Mouse (Mus musculus) cerebellum, adult 18-20 months (tissue): ENCODE data around the gene Tm4sf19.

Source experiments
- DNase-seq, 2 experiments: peaks; one replicate each; pipeline ENCODE4 v3.0.0; 2021

Tm4sf19 gene

GRCm38 (mm10) chr16:32400267-32400666, at the start of gene Tm4sf19:
TSS of gene Tm4sf19 (plus strand) at chr16:32400506.
- DNase-seq = no peak

- peak; percentile 22 to 37 for DNase-seq
Observed at GRCm38 (mm10) chr16:32350776-32351175, 49.5 kb upstream of the Tm4sf19 start.

DNA sequence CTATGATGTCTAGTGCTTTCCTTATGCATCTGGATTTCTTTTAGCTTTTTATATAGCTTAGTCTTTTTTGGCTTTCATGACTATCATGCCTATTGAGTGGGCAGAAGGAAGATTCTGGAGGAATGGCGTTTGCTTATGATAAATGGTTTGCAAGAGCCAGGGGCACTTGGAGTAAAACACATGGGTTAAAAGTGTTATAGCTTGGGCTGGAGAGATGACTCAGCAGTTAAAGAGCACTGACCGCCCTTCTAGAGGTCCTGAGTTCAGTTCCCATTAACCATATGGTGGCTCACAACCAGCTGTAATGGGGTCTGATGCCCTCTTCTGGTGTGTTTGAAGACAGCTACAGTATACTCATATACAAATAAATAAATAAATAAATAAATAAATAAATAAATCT, 36.8 kb upstream of the Tm4sf19 start:
- DNase-seq = no peak

DNA sequence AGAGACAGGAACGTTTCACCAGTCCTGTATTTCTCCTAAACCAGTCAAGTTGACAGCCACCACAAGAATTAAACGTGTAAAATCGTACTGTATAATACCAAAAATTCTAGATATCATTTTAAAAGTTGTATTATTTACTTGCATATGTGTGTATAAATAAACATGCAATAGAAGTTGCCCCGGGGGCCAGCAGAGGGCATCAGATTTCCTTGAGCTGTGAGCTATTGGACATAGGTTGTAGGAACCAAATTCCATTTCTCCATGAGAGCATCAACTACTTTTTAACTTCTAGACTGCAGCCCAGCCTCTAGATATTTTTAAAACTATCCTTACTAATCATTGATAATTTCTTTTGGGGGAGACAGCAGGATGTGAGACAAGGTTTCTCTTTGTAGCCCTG, 29.0 kb upstream of the Tm4sf19 start:
- peak; percentile 11 to 22 for DNase-seq

- DNase-seq = no peak
Observed at GRCm38 (mm10) chr16:32379575-32379974, 20.7 kb upstream of the Tm4sf19 start.

DNA sequence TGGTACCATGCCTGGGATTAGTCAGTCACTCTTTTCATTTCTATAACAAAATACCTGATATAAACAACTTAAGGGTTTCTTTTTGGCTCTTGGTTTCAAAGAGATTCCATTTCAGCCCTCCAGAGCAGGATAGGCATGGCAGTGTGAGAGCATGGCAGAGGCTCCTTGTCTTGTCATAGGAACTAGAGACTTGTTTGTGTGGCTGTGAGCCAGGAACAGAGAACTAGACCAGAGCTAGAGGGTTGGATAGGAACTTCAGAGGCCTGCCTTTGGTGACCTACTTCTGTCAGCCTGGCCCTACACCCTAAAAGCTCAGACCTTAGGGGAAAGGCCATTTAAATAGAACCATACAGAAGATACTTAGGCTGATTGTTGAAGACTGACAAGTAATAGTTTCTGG, 17.4 kb upstream of the Tm4sf19 start:
- DNase-seq = no peak

GRCm38 (mm10) chr16:32384885-32385284, 15.4 kb upstream of the Tm4sf19 start:
- no peak for DNase-seq

- peak in 1 of 2 experiments; percentile 13 for DNase-seq
Observed at GRCm38 (mm10) chr16:32386826-32387225, 13.5 kb upstream of the Tm4sf19 start.

GRCm38 (mm10) chr16:32389049-32389448, 11.3 kb upstream of the Tm4sf19 start:
- DNase-seq = no peak

DNA sequence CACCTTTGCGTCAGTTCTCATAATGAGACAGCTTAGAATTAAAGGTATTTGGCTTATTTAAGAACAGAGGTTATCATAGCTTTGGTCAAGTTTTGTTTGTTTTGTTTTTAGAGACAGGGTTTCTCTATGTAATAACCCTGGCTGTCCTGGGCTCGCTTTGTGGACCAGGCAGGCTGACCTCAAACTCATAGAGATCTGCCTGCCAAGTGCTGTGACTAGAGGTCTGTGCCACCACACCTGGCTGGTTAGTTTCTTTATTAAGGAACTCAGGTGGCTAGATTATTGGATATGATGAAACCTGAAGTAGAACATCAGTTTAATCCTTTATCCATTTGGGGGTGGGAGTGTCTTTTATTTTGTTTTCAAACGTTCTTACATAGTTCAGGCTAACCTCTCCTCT, 10.5 kb upstream of the Tm4sf19 start:
- no peak for DNase-seq

- DNase-seq = no peak
Observed at GRCm38 (mm10) chr16:32390882-32391281, 9.4 kb upstream of the Tm4sf19 start.

DNA sequence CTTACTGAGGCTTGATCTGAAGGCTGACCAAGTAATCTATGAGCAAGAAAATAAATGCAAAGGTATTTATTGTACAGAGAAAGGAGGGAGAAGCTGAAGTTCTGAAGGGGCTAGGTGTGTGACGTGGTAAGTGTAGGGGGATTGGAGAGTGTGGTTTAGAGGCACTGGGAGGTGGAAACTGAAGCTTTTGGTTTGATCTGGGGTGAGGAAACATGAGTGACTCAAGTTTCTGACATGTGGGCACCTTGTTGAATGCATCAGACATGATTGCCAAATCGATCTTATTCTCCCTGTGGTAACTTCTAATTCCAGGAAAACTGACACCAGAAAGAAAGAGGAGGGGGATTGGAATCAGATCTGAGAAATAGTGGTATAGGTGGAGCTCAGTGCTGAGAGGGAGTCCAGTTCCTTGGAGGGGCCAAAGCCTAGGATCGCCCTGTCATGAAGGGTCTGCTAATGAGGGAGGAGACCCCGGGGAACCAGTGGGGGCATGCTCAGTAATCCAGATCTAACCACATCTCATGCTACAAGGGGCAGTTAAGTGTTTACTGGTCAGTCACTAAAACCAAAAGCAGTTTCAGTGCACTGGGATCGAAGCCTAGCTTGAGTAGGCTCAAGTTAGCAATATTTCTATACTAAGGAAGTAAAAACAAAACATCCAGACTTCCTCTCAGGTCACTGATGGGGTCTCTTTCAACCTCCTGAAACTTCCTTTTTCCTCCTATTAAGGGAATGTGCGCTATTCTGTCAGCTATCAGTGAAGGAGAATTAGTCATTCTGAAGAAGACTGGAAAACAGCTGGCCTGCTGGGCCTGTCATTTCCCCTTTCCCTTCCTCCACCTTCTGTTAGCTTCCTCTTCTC, 4.4 kb upstream of the Tm4sf19 start:
- no peak for DNase-seq

GRCm38 (mm10) chr16:32396541-32396835, 3.8 kb upstream of the Tm4sf19 start:
- DNase-seq = no peak

- DNase-seq = no peak
Observed at GRCm38 (mm10) chr16:32398206-32398605, 2.1 kb upstream of the Tm4sf19 start.

GRCm38 (mm10) chr16:32401335-32401965, 1.1 kb downstream of the Tm4sf19 start:
- DNase-seq = no peak

DNA sequence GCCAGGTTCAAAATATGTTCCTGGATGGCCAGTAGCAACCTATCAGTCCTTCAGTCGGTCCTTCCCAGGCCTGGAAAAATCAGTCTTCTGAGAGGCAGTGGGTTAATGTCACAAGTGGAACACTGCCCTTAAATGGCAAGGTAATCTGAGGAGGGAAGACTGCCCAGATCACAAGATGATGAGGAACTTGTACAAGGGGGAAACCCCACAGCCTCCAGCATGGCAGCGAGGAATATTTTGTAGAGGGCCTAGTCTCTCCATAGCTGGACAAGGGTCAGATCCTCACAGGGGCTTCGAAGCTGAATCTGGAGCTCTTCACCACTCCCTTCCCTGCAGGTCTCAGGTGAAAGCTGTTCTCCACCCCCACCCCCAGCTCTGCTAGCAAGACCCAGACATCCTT, 2.5 kb downstream of the Tm4sf19 start:
- DNase-seq = no peak

DNA sequence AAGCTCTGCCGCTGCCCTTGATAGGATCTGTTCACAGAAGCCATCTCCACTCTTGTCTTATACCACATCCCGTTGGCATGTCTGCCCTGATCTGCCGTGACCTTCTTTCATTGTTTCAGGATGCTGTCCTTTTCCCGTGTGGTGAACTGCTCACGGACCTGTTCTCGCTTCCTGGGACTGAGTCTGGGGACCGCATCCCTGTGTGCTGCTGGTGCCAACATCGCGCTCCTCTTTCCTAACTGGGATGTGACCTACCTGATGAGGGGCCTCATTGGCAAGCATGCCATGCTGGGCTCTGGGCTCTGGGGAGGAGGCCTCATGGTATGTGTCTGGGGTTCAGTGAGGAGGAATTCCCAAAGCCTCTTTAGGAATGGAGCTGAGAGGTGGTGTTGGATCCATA, 5.4 kb downstream of the Tm4sf19 start:
- DNase-seq = no peak

DNA sequence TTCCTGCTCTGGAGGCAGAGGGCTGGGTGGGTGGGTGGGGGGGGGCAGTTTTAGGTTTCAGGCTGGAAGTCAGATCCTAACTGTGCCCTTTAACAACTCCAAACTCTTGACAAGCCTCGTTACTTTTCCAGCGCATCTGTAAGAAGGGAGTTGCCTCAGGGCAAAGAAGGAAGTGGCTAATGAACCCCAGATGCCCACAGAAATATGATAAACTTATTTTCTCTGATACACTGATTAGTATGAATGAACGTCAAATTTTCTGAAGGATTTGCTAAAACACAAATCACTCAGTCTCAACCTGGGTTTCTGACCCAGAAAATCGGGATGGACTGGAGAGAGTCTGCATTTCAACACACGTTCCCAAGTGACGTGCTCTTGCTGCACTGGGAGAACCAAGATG, 6.4 kb downstream of the Tm4sf19 start:
- no peak for DNase-seq

DNA sequence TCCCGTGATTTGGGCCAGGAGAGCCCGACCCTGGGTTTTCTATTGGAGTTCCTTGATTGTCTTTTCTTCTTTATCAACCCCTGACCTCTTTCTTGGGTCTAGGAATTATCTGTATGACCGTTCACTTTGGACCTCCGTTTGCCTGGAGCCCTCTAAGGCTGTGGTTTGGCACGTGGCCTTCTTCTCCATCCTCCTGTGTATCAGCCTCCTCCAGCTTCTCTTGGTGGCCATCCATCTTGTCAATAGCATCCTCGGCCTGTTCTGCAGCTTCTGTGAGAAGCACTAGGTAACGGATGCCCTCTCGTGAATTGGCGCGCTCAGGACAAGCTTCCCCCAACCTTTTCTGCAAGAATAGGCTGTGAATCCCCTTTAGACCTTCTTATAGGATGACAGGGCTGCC, 7.4 kb downstream of the Tm4sf19 start:
- no peak for DNase-seq

DNA sequence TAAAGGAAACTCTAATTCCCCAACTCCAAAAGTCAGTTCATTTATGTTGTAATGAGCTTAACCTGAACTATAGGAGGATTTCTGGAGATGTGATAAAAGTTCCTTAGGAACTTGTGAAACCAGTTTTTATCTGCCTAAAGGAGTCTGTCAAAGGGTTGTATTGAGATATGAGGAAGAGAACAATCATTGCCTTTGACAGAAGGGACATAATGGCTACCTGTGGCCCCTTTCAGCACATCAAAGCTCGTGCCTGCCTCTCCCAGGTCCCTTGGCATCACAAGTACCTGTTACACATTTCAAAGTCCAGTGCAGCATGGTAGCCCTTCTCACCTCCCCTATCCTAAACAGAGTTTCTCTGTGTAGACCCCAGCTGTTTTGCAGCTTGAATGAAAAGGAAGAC, 17.2 kb downstream of the Tm4sf19 start:
- no peak for DNase-seq

DNA sequence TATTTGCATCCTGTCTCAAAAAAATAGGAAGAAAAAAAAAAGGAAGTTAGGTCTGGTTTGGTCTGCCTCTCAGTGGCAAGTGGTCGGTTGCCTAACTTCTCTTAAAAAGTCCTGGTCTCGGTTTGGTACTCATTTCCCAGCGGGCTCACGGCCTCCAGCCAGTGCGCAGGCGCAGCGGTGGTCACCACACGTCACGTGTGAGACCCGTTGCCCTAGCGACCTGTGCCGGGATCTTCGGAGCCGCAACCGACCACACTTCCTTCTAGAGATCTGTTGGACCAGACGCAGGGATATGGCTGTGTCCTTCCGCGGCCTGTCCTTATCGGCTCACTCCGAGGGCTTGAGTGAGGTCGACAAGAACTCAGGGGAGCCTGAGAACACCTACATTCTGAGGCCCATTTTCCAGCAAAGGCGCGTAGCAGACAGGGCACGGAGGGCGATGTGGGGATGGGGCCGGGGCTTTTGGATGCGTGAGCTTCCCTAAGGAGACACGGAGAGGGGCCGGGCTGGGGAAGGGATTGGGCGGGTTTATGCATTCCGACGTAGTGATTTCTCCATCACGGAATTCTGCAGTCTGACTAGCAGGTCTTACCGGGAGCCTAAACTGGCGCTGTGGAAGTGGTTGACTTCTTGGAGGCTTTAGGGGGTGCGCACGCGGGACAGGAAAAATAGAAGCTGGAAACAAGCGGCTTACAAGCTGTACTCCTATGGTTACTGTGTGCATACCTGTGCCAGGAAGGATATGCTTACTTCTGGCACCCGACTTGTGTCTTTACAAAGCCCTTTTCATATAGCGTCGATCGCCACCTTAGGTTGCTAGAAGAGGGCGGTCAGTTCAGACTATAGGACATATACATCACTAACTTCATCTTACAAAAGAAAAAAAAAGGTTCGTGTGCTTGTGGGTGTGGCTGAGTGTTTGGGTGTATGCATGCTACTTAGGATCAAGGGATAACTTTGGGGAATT, 19.5 kb downstream of the Tm4sf19 start, which contains the start of gene Tctex1d2:
Gene Tctex1d2, plus strand, starts transcription at position 186 of the 967 bp plus-strand sequence.
- DNase-seq = peak; percentile 92 to 95

GRCm38 (mm10) chr16:32427506-32427905, 27.2 kb downstream of the Tm4sf19 start:
- no peak for DNase-seq

DNA sequence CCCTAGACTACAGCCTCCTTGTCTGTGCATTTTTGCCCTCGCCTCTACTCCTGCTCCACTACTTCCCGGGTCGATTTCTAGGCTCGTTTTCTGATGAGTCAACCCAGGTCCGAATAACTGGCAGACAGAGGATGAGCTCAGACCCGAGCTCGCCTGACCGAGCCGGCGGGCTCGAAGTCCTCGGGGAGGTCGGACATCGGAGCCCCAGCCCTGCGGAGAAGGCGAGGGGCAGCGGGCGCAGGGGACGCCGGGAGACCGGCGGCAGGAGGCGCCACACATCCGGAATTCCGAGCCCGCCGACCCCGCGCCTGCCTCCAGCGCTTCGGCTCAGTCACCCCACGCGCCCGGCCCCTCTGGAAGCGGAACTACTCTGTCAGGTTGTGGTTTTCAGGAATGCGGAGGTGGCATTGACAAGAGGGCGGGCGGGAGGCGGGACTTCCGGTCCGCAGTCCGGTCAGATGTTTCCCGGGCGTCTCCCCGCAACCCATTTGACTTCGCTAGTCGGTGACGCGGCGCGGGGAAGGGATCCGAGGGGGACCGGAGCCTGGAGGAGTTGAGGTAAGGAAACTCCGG, 30.3 kb downstream of the Tm4sf19 start, which contains the start of gene Pcyt1a:
Gene Pcyt1a, plus strand, starts transcription at position 448 of the 573 bp plus-strand sequence.
- peak; percentile 88 to 90 for DNase-seq
